Mouse (Mus musculus): ENCODE measurements around the gene Gm45140.

Gm45140 gene

GRCm38 (mm10) chr6:87845031-87845695 lies 9.6 kb upstream of the Gm45140 start:
- DNase-seq (ENCODE audit: low spot score) = no peak

- no peak for DNase-seq (ENCODE audit: low spot score)
These were observed 6.7 kb upstream of the Gm45140 start for GRCm38 (mm10) chr6:87842254-87842653.

- no peak for DNase-seq (ENCODE audit: low spot score)
These were observed 6.0 kb upstream of the Gm45140 start for GRCm38 (mm10) chr6:87841635-87842034.

GRCm38 (mm10) chr6:87839797-87840341 lies 4.3 kb upstream of the Gm45140 start:
- no peak for DNase-seq (ENCODE audit: low spot score)

- peak; percentile 89 for DNase-seq (ENCODE audit: low spot score)
These were observed 3.1 kb upstream of the Gm45140 start, which contains the start of gene Isy1 for GRCm38 (mm10) chr6:87838551-87839197. Isy1 (minus strand) TSS chr6:87838798.

GRCm38 (mm10) chr6:87820366-87820765 lies 15.2 kb downstream of the Gm45140 start:
- no peak for DNase-seq (ENCODE audit: low spot score)

- DNase-seq (ENCODE audit: low spot score) = no peak
These were observed 21.1 kb downstream of the Gm45140 start for GRCm38 (mm10) chr6:87814486-87814885.

GRCm38 (mm10) chr6:87812656-87813055 lies 22.9 kb downstream of the Gm45140 start:
- DNase-seq (ENCODE audit: low spot score) = no peak

- DNase-seq (ENCODE audit: low spot score) = peak; percentile 96
These were observed 23.8 kb downstream of the Gm45140 start, which contains the start of gene Rab43 for GRCm38 (mm10) chr6:87811675-87812338. Rab43 (minus strand) TSS chr6:87812164.

GRCm38 (mm10) chr6:87810713-87811669 lies 24.6 kb downstream of the Gm45140 start:
- DNase-seq (ENCODE audit: low spot score) = peak; percentile 60

GRCm38 (mm10) chr6:87810311-87810710 lies 25.3 kb downstream of the Gm45140 start:
- no peak for DNase-seq (ENCODE audit: low spot score)

- no peak for DNase-seq (ENCODE audit: low spot score)
These were observed 25.9 kb downstream of the Gm45140 start for GRCm38 (mm10) chr6:87809651-87810161.

GRCm38 (mm10) chr6:87809144-87809543 lies 26.5 kb downstream of the Gm45140 start:
- DNase-seq (ENCODE audit: low spot score) = no peak

- DNase-seq (ENCODE audit: low spot score) = no peak
These were observed 27.1 kb downstream of the Gm45140 start for GRCm38 (mm10) chr6:87808521-87808920.

GRCm38 (mm10) chr6:87807735-87808440 lies 27.7 kb downstream of the Gm45140 start:
- DNase-seq (ENCODE audit: low spot score) = no peak

- DNase-seq (ENCODE audit: low spot score) = peak; percentile 25
These were observed 28.7 kb downstream of the Gm45140 start for GRCm38 (mm10) chr6:87806857-87807256.

- no peak for DNase-seq (ENCODE audit: low spot score)
These were observed 29.6 kb downstream of the Gm45140 start for GRCm38 (mm10) chr6:87806028-87806427.

GRCm38 (mm10) chr6:87805448-87805847 lies 30.1 kb downstream of the Gm45140 start:
- DNase-seq (ENCODE audit: low spot score) = no peak

GRCm38 (mm10) chr6:87804886-87805285 lies 30.7 kb downstream of the Gm45140 start:
- no peak for DNase-seq (ENCODE audit: low spot score)

- no peak for DNase-seq (ENCODE audit: low spot score)
These were observed 31.6 kb downstream of the Gm45140 start for GRCm38 (mm10) chr6:87804036-87804435.

GRCm38 (mm10) chr6:87802462-87802861 lies 33.1 kb downstream of the Gm45140 start:
- no peak for DNase-seq (ENCODE audit: low spot score)

All from ovary, postnatal 36 days (tissue).